Mouse (Mus musculus): Measurements from ENCODE around the gene Olfr1150-ps1. TPM values are rescaled to one million over a fixed set of nuclear protein-coding genes. Genes with fewer than 3 reads are reported as not detected.

The Olfr1150-ps1 gene
- not detected for polyA plus RNA-seq (2012; fragmentation: generic; extraction: Trizol)

GRCm38 (mm10) chr2:87843693-87844092 lies at the start of gene Olfr1150-ps1:
TSS of gene Olfr1150-ps1 (plus strand) at chr2:87843993.

GRCm38 (mm10) chr2:87800292-87800691 lies 43.5 kb upstream of the Olfr1150-ps1 start, which contains the start of gene Olfr1143:
TSS of gene Olfr1143 (plus strand) at chr2:87800592.

GRCm38 (mm10) chr2:87809522-87809921 lies 34.3 kb upstream of the Olfr1150-ps1 start, which contains the start of gene Olfr1145:
TSS of gene Olfr1145 (plus strand) at chr2:87809822.

DNA sequence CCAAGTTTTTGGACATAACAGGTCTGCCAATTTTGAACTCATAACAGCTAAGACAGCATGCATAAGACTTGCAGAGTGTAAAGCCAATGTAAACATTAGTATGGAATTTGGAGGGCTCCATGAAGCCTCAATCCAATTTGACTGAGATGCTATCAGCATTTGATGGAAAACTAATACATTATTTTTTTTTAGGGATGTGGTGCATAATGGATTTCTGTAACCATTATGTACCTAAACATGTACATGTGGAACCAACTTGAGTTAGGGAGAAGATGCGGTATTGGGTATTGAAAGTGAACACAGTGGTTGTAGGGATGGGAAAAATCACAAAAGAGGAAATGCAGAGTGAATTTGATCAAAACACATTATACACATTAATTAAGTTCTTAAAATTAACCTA lies 13.6 kb upstream of the Olfr1150-ps1 start, which contains the start of gene Olfr1148:
Gene Olfr1148 (plus strand): TSS at position 301 of the 400 bp plus-strand sequence.

DNA sequence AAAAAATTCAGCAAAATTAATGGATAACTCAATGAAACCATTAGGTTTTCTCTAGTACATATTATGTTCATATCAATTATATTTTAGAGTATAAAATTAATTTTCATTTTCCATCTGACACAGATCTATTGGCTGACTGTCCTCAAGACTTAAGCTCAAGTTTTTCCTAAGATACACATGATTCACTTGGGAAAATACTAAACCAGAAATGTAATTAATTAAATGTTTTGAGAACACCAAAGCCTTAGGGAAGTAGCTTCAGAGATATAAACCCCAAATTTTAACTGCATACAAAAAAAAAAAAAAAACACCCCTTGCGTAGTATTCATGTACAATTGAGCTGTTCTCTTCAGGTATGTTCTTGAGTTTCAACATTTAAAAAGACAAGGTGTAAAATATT lies 11.8 kb downstream of the Olfr1150-ps1 start, which contains the start of gene Olfr1151:
Gene Olfr1151 (plus strand): TSS at position 301 of the 400 bp plus-strand sequence.

GRCm38 (mm10) chr2:87866192-87866591 lies 22.4 kb downstream of the Olfr1150-ps1 start, which contains the start of gene Olfr1152:
TSS of gene Olfr1152 (plus strand) at chr2:87866492.

DNA sequence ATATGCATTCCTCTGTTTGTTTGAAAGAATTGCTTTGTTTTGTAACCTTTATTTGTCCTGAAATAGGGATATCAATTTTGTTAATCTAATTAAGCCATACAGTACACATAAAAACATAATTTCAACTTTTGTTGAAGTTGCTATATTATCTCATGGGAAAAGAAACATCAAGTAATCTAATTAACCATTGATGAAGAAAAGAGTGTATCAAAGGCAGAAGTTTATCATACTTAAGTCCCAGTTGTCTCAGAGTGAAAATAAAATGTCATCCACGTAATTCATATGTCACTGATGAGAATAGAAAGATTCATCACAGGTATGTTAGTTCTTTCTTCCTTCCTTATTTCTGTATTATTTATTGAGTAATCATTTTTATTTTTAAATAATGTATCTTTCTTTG lies 50.9 kb downstream of the Olfr1150-ps1 start, which contains the start of gene Olfr1153:
Gene Olfr1153 (plus strand): TSS at position 301 of the 400 bp plus-strand sequence.

Other genes with a start within 250 kb of the Olfr1150-ps1 start
- gene Olfr1130, start 237.8 kb upstream of the Olfr1150-ps1 start, polyA plus RNA-seq (2012; fragmentation: generic; extraction: Trizol): not detected
- gene Olfr1131, start 216.9 kb upstream of the Olfr1150-ps1 start, polyA plus RNA-seq (2012; fragmentation: generic; extraction: Trizol): not detected
- gene Olfr1132, start 206.5 kb upstream of the Olfr1150-ps1 start, polyA plus RNA-seq (2012; fragmentation: generic; extraction: Trizol): not detected
- gene Olfr1133, start 196.6 kb upstream of the Olfr1150-ps1 start, polyA plus RNA-seq (2012; fragmentation: generic; extraction: Trizol): not detected
- gene Olfr1134, start 185.5 kb upstream of the Olfr1150-ps1 start, polyA plus RNA-seq (2012; fragmentation: generic; extraction: Trizol): not detected
- not detected for gene Olfr1135, start 170.3 kb upstream of the Olfr1150-ps1 start, polyA plus RNA-seq (2012; fragmentation: generic; extraction: Trizol)
- not detected for gene Olfr1136, start 150.0 kb upstream of the Olfr1150-ps1 start, polyA plus RNA-seq (2012; fragmentation: generic; extraction: Trizol)
- not detected for gene Olfr1137, start 130.8 kb upstream of the Olfr1150-ps1 start, polyA plus RNA-seq (2012; fragmentation: generic; extraction: Trizol)
- not detected for gene Olfr1138, start 104.0 kb upstream of the Olfr1150-ps1 start, polyA plus RNA-seq (2012; fragmentation: generic; extraction: Trizol)
- gene Olfr1140, start 100.2 kb upstream of the Olfr1150-ps1 start, polyA plus RNA-seq (2012; fragmentation: generic; extraction: Trizol): not detected
- not detected for gene Olfr1141, start 90.0 kb upstream of the Olfr1150-ps1 start, polyA plus RNA-seq (2012; fragmentation: generic; extraction: Trizol)
- gene Olfr152, start 64.5 kb upstream of the Olfr1150-ps1 start, polyA plus RNA-seq (2012; fragmentation: generic; extraction: Trizol): not detected
- not detected for gene Olfr1143, start 43.4 kb upstream of the Olfr1150-ps1 start, polyA plus RNA-seq (2012; fragmentation: generic; extraction: Trizol)
- not detected for gene Olfr1145, start 34.2 kb upstream of the Olfr1150-ps1 start, polyA plus RNA-seq (2012; fragmentation: generic; extraction: Trizol)
- gene Olfr1148, start 13.5 kb upstream of the Olfr1150-ps1 start, polyA plus RNA-seq (2012; fragmentation: generic; extraction: Trizol): not detected
- gene Olfr1151, start 11.9 kb downstream of the Olfr1150-ps1 start, polyA plus RNA-seq (2012; fragmentation: generic; extraction: Trizol): not detected
- not detected for gene Olfr1152, start 22.5 kb downstream of the Olfr1150-ps1 start, polyA plus RNA-seq (2012; fragmentation: generic; extraction: Trizol)
- gene Olfr1153, start 51.0 kb downstream of the Olfr1150-ps1 start, polyA plus RNA-seq (2012; fragmentation: generic; extraction: Trizol): not detected
- gene Olfr1154, start 61.2 kb downstream of the Olfr1150-ps1 start, polyA plus RNA-seq (2012; fragmentation: generic; extraction: Trizol): not detected
- not detected for gene Olfr1155, start 101.1 kb downstream of the Olfr1150-ps1 start, polyA plus RNA-seq (2012; fragmentation: generic; extraction: Trizol)
- gene Olfr1156, start 109.1 kb downstream of the Olfr1150-ps1 start, polyA plus RNA-seq (2012; fragmentation: generic; extraction: Trizol): not detected
- not detected for gene Olfr1157, start 124.3 kb downstream of the Olfr1150-ps1 start, polyA plus RNA-seq (2012; fragmentation: generic; extraction: Trizol)
- not detected for gene Olfr74, start 130.7 kb downstream of the Olfr1150-ps1 start, polyA plus RNA-seq (2012; fragmentation: generic; extraction: Trizol)
- gene Olfr1158, start 146.1 kb downstream of the Olfr1150-ps1 start, polyA plus RNA-seq (2012; fragmentation: generic; extraction: Trizol): not detected
- not detected for gene Olfr1160, start 164.3 kb downstream of the Olfr1150-ps1 start, polyA plus RNA-seq (2012; fragmentation: generic; extraction: Trizol)
- gene Olfr1161, start 178.8 kb downstream of the Olfr1150-ps1 start, polyA plus RNA-seq (2012; fragmentation: generic; extraction: Trizol): not detected
- gene Olfr73, start 193.7 kb downstream of the Olfr1150-ps1 start, polyA plus RNA-seq (2012; fragmentation: generic; extraction: Trizol): not detected
- gene Olfr1162, start 207.1 kb downstream of the Olfr1150-ps1 start, polyA plus RNA-seq (2012; fragmentation: generic; extraction: Trizol): not detected
- not detected for gene Olfr1163, start 227.8 kb downstream of the Olfr1150-ps1 start, polyA plus RNA-seq (2012; fragmentation: generic; extraction: Trizol)
- not detected for gene Olfr1164, start 250.0 kb downstream of the Olfr1150-ps1 start, polyA plus RNA-seq (2012; fragmentation: generic; extraction: Trizol)